Mouse (Mus musculus) forebrain, embryonic 14.5 days (tissue): ENCODE measurements around the gene Homer1. TPM values are rescaled to one million over a fixed set of nuclear protein-coding genes. Genes with fewer than 3 reads are reported as not detected.

Experiments
- ATAC-seq: fragments of 200-750 bp; cut with Nextera tagmentation; 2 replicates; pipeline ENCODE4 v1.8.0; 2017; ENCODE audit warnings: mild to moderate bottlenecking, moderate library complexity
- DNase-seq: peaks from one replicate; pipeline ENCODE4 v3.0.0-alpha.2; 2015; ENCODE audit warnings: low spot score
- H3K27ac ChIP-seq: fragments of 300-500 bp; sonication (generic); 2 replicates; pipeline ENCODE4 v1.5.1; 2014; ENCODE audit warnings: low read depth, mild to moderate bottlenecking, control low read depth, low read length, moderate library complexity
- H3K27me3 ChIP-seq: fragments of 300-500 bp; sonication (generic); replicated peaks from 2 replicates; pipeline ENCODE4 v1.6.1; 2014; ENCODE audit warnings: low read length, control low read depth, mixed read lengths; ENCODE audit not compliant: control insufficient read depth, insufficient read depth
- H3K36me3 ChIP-seq: fragments of 300-500 bp; sonication (generic); 2 replicates; pipeline ENCODE4 v1.6.1; 2014; ENCODE audit warnings: low read length, control low read depth; ENCODE audit not compliant: control insufficient read depth, insufficient read depth
- H3K4me1 ChIP-seq: fragments of 300-500 bp; sonication (generic); 2 replicates; pipeline ENCODE4 v1.6.1; 2014; ENCODE audit warnings: antibody characterized with exemption, low read length, control low read depth; ENCODE audit not compliant: control insufficient read depth, insufficient read depth
- H3K4me2 ChIP-seq: fragments of 300-500 bp; sonication (generic); 2 replicates; pipeline ENCODE4 v1.6.1; 2014; ENCODE audit warnings: mild to moderate bottlenecking, control low read depth, low read length
- H3K4me3 ChIP-seq: fragments of 300-500 bp; sonication (generic); 2 replicates; pipeline ENCODE4 v1.5.1; 2014; ENCODE audit warnings: low read depth, low read length, control low read depth
- H3K9ac ChIP-seq: fragments of 300-500 bp; sonication (generic); 2 replicates; pipeline ENCODE4 v1.6.1; 2014; ENCODE audit warnings: mild to moderate bottlenecking, low read length, control low read depth, moderate library complexity
- H3K9me3 ChIP-seq: fragments of 300-500 bp; sonication (generic); replicated peaks from 2 replicates; pipeline ENCODE4 v1.6.1; 2016; ENCODE audit warnings: low read length, control low read depth, mixed read lengths; ENCODE audit not compliant: control insufficient read depth
- WGBS: fragments of 180-500 bp; shearing (Covaris S2); extraction: QIAGEN DNeasy Blood & Tissue Kit; methylation state at CpG from one replicate; pipeline ENCODE4 v1.1.7; 2014; 5-methylcytosine and 5-hydroxymethylcytosine counted together
- polyA plus RNA-seq: library from polyadenylated mRNA; unstranded; fragments of >200 nt; fragmentation: Nextera tagmentation; extraction: Ambion mirVana; gene quantifications from 2 replicates; pipeline ENCODE4 v1.2.1, GENCODE M21; 2014

The Homer1 gene
- polyA plus RNA-seq, 1 experiment from 2014 or later, result 14.5 TPM

DNA sequence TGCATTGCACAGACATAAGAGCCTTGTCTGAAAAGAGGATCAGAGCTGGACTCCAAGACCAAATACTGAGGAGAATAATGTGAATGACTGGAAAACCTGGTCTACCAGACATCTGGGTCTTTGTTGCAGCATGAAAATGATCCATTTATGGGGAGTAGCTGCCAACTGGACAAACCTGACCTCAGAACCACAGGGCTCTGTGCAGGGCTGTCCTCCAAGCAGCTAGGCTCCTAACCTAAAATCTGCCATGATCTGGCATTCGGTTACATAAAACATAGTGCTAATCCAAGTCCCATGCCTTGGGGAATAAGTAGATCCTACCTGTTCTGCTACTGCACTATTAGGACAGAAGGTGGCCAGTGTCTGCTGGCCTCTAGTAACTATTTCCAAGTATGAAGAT, 129.8 kb downstream of the Homer1 start:
- Histone ChIP-seq H3K9ac (no peak overlapping the region), H3K27me3 (no peaks in the 10 kb centered on the region), H3K9me3 (no peaks in the 10 kb centered on the region), H3K4me3 (no peak overlapping the region), H3K36me3 (peaks cover 7% of the 10 kb centered on the region; the same call in 1 of the 2 replicates), H3K27ac (no peak overlapping the region), H3K4me1 (no peaks in the 10 kb centered on the region), H3K4me2 (no peak overlapping the region)
- WGBS, result 93% methylated on average over 1 of the region's 1 CpGs
- DNase-seq, result no peak
- ATAC-seq, result no peak

- H3K27ac ChIP-seq, result no peak overlapping the region
- no peaks in the 10 kb centered on the region for H3K27me3 ChIP-seq
- H3K4me3 ChIP-seq, result no peak overlapping the region
- no peak overlapping the region for H3K4me2 ChIP-seq
- DNase-seq, result no peak
- WGBS, result 98% methylated on average over 3 of the region's 3 CpGs
- 0 out of 2 replicates have a peak, but pooled peaks have one; percentile 18 for ATAC-seq
- no peaks in the 10 kb centered on the region for H3K9me3 ChIP-seq
- no peaks in the 10 kb centered on the region for H3K4me1 ChIP-seq
- peaks cover 39% of the 10 kb centered on the region for H3K36me3 ChIP-seq
- H3K9ac ChIP-seq, result no peak overlapping the region
Measured at GRCm38 (mm10) chr13:93440167-93440566, 140.7 kb downstream of the Homer1 start.

DNA sequence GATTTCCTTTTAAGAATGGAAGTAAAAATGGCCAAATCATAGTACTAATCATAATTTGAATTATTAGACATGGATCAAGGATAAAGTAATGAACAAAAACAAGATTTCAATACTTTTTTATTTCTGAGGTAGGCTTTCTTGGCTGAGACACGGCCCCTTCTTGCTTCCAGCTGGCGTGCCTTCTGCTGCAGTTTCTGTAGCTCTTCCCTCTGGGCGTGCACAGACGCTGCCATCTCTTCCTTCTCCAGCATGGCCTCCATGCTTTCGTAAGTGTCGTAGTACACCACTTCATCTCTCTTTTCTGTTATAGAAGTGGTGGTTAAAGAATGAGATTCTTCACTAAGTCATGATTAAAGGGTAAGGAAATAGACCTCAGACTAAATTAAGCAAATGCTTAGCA, 153.8 kb downstream of the Homer1 start:
- DNase-seq (peak; percentile 63), ATAC-seq (no peak; the same call in 1 of the 2 replicates)
- Histone ChIP-seq H3K27me3 (no peaks in the 10 kb centered on the region), H3K4me2 (no peak overlapping the region), H3K4me1 (no peaks in the 10 kb centered on the region), H3K4me3 (no peak overlapping the region), H3K9ac (no peak overlapping the region), H3K27ac (no peak overlapping the region; the same call in 1 of the 2 replicates), H3K36me3 (peaks cover 31% of the 10 kb centered on the region), H3K9me3 (no peaks in the 10 kb centered on the region)
- 68% methylated on average over 6 of the region's 6 CpGs for whole genome bisulfite sequencing

Other genes with a start within 250 kb of the Homer1 start
- gene Cmya5, start 154.9 kb upstream of the Homer1 start, polyA plus RNA-seq, result 0.17 and 0.27 TPM in 2 replicates
- gene Tent2, start 107.2 kb upstream of the Homer1 start, polyA plus RNA-seq, result 48.5 and 48.8 TPM in 2 replicates
- gene Jmy, start 200.2 kb downstream of the Homer1 start, polyA plus RNA-seq, result 7.2 and 9.3 TPM in 2 replicates